Mouse (Mus musculus): ENCODE results near the gene Cacna2d1.

DNA sequence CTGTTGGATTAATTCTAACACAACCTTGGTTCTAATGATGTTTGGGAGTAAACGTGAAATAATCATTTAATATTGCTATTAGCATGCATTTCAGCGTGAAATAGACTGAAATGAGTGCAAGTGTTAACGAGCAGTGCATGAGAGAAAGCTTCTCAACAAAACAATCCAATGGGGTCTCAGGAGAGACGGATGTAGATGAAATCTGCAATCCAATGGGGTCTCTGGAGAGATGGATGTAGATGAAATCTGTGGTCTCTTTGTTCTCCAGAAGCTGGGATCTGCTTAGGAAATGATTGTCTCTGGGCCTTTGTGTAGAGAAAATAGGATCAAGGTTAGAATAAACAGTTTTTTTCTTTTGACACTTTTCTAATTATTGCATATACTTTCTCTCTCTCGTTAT is 95.0 kb downstream of the Cacna2d1 start:
- TF ChIP-seq CTCF (IDR thresholded peaks at IDR 0.05; ENCODE audit: low read depth, low read length) (no peak), POLR2AphosphoS5 (IDR thresholded peaks at IDR 0.05; ENCODE audit: insufficient replicate concordance, low read depth, low read length) (no peak), GATA1 (IDR thresholded peaks at IDR 0.05; ENCODE audit: borderline replicate concordance, low read length) (no peak), GATA2 (IDR thresholded peaks at IDR 0.05; ENCODE audit: borderline replicate concordance, low read depth, low read length) (no peak)
